Mouse (Mus musculus) forebrain, embryonic 14.5 days (tissue): Measurements from ENCODE around the gene Gm43552. TPM values are rescaled to one million over a fixed set of nuclear protein-coding genes. Genes with fewer than 3 reads are reported as not detected.

ENCODE experiments used
- ATAC-seq: fragments of 200-750 bp; cut with Nextera tagmentation; 2 replicates; pipeline ENCODE4 v1.8.0; 2017; ENCODE audit warnings: mild to moderate bottlenecking, moderate library complexity
- DNase-seq: peaks from one replicate; pipeline ENCODE4 v3.0.0-alpha.2; 2015; ENCODE audit warnings: low spot score
- H3K27ac ChIP-seq: fragments of 300-500 bp; sonication (generic); 2 replicates; pipeline ENCODE4 v1.5.1; 2014; ENCODE audit warnings: low read depth, mild to moderate bottlenecking, control low read depth, low read length, moderate library complexity
- H3K27me3 ChIP-seq: fragments of 300-500 bp; sonication (generic); replicated peaks from 2 replicates; pipeline ENCODE4 v1.6.1; 2014; ENCODE audit warnings: low read length, control low read depth, mixed read lengths; ENCODE audit not compliant: control insufficient read depth, insufficient read depth
- H3K36me3 ChIP-seq: fragments of 300-500 bp; sonication (generic); 2 replicates; pipeline ENCODE4 v1.6.1; 2014; ENCODE audit warnings: low read length, control low read depth; ENCODE audit not compliant: control insufficient read depth, insufficient read depth
- H3K4me1 ChIP-seq: fragments of 300-500 bp; sonication (generic); 2 replicates; pipeline ENCODE4 v1.6.1; 2014; ENCODE audit warnings: antibody characterized with exemption, low read length, control low read depth; ENCODE audit not compliant: control insufficient read depth, insufficient read depth
- H3K4me2 ChIP-seq: fragments of 300-500 bp; sonication (generic); 2 replicates; pipeline ENCODE4 v1.6.1; 2014; ENCODE audit warnings: mild to moderate bottlenecking, control low read depth, low read length
- H3K4me3 ChIP-seq: fragments of 300-500 bp; sonication (generic); 2 replicates; pipeline ENCODE4 v1.5.1; 2014; ENCODE audit warnings: low read depth, low read length, control low read depth
- H3K9ac ChIP-seq: fragments of 300-500 bp; sonication (generic); 2 replicates; pipeline ENCODE4 v1.6.1; 2014; ENCODE audit warnings: mild to moderate bottlenecking, low read length, control low read depth, moderate library complexity
- H3K9me3 ChIP-seq: fragments of 300-500 bp; sonication (generic); replicated peaks from 2 replicates; pipeline ENCODE4 v1.6.1; 2016; ENCODE audit warnings: low read length, control low read depth, mixed read lengths; ENCODE audit not compliant: control insufficient read depth
- WGBS: fragments of 180-500 bp; shearing (Covaris S2); extraction: QIAGEN DNeasy Blood & Tissue Kit; methylation state at CpG from one replicate; pipeline ENCODE4 v1.1.7; 2014; 5-methylcytosine and 5-hydroxymethylcytosine counted together
- polyA plus RNA-seq: library from polyadenylated mRNA; unstranded; fragments of >200 nt; fragmentation: Nextera tagmentation; extraction: Ambion mirVana; gene quantifications from 2 replicates; pipeline ENCODE4 v1.2.1, GENCODE M21; 2014

The Gm43552 gene
- polyA plus RNA-seq, 1 experiment from 2014 or later = not detected

DNA sequence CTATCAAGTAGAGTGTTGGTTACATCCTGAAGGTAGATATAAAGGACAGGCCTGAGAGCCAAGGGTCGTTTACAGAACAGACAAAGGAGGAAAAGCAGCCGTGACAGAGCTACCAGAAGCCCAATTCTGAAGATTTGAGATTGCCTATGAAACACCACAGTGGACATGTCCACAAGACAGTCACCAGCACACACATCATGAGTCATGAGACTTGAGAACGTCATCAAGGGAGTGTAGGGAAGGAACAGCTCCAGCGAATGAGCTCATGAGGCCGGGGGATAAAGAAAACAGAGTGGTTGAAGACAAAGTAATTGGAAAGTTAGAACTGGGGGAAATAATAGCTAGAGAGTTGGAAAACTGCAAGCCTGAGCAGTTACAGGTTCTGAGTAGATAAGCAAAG lies 34.8 kb downstream of the Gm43552 start:
- ATAC-seq = no peak
- no peak for DNase-seq
- H3K9ac ChIP-seq = no peak overlapping the region
- H3K36me3 ChIP-seq = peaks cover 9% of the 10 kb centered on the region; the same call in 1 of the 2 replicates
- no peak overlapping the region for H3K4me2 ChIP-seq
- H3K4me3 ChIP-seq = no peak overlapping the region
- H3K4me1 ChIP-seq = no peaks in the 10 kb centered on the region
- no peaks in the 10 kb centered on the region for H3K9me3 ChIP-seq
- no peak overlapping the region for H3K27ac ChIP-seq
- H3K27me3 ChIP-seq = no peaks in the 10 kb centered on the region
- WGBS = 81% methylated on average over 5 of the region's 5 CpGs

DNA sequence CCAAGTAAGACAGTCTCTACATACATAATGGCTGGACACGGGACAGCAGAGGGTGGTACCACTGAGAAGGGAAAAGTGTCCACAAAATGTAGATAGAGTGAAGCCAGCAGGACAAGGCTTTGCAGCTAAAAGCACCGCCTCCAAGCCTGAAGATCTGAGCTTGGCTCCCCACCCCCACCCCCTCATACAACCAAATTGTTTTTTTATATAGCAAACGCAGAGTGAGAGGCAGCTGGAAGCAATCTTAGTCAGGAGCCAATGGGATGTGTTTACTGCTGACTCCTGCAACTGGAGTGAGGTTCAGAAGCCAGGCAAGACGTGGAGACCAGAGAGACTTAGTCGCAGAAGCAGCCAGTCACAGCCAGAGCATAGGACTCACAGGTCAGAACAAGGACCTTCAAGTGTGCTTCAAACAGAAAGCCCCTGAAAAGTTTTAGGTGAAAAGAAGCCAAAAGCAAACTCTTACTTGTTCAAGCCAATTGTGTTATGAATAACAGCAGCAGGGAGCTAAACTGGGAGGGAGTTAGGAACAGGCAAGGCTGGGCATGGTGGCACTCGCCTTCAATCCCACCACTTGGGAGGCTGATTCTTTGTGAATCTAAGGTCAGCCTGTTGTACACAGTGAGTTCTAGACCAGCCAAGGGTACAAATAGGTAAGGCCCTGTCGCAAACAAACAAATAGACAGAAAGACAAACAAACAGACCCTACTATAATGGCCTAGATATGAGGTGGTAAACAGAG lies 35.4 kb downstream of the Gm43552 start:
- Histone ChIP-seq H3K9ac (no peak overlapping the region), H3K36me3 (peaks cover 9% of the 10 kb centered on the region; the same call in 1 of the 2 replicates), H3K9me3 (no peaks in the 10 kb centered on the region), H3K4me3 (no peak overlapping the region), H3K27me3 (no peaks in the 10 kb centered on the region), H3K4me2 (no peak overlapping the region), H3K27ac (no peak overlapping the region), H3K4me1 (no peaks in the 10 kb centered on the region)
- 73% methylated on average over 7 of the region's 7 CpGs for WGBS
- ATAC-seq = no peak
- DNase-seq = no peak

DNA sequence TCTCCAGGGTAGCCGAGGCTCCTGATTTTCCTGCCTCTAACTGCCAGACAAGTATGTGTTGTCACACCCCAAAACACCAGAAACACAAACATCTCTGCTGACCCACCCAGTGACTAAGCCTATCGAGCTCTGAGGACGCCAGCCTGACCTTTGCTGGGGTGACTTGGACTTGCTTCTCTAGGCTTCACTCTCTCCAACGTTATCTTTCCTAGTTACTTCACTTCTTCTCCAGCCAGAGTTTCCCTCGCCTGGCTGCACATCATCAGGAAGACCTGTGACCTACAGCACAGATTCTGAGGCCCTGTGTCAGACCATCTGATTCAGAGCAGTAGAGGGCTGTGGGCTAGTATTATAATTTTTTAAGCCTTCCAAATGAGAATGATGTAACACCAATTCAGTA lies 37.9 kb downstream of the Gm43552 start:
- 88% methylated on average over 5 of the region's 5 CpGs for WGBS
- H3K27ac ChIP-seq = no peak overlapping the region
- no peaks in the 10 kb centered on the region for H3K4me1 ChIP-seq
- no peak overlapping the region for H3K9ac ChIP-seq
- H3K9me3 ChIP-seq = no peaks in the 10 kb centered on the region
- no peak overlapping the region for H3K4me2 ChIP-seq
- no peaks in the 10 kb centered on the region for H3K27me3 ChIP-seq
- DNase-seq (no peak), ATAC-seq (no peak)
- no peak overlapping the region for H3K4me3 ChIP-seq
- peaks cover 5% of the 10 kb centered on the region; the same call in 1 of the 2 replicates for H3K36me3 ChIP-seq

DNA sequence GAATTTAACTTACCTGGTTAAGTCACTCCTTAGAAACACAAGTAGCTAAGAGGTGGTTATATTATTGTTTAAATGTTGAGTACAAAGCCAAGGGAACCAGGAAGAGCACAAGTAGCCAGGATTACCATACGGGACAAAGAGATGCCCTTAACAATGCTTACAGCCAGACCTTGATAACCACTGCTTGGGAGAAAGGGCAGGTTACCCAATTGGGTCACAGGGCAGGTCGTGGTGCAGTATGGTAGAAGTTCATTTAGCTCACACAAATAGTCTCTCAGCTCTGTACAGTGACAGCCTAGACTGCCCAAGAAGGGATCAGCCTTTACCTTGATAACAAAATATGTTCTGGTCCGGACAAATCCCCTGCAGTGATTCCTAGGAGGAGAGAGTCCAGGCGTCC lies 43.7 kb downstream of the Gm43552 start:
- H3K4me1 ChIP-seq = no peaks in the 10 kb centered on the region
- no peak overlapping the region for H3K4me2 ChIP-seq
- H3K27me3 ChIP-seq = no peaks in the 10 kb centered on the region
- DNase-seq (no peak), ATAC-seq (no peak)
- H3K9me3 ChIP-seq = no peaks in the 10 kb centered on the region
- 84% methylated on average over 4 of the region's 4 CpGs for WGBS
- H3K9ac ChIP-seq = no peak overlapping the region
- H3K36me3 ChIP-seq = peaks cover 16% of the 10 kb centered on the region; the same call in 1 of the 2 replicates
- no peak overlapping the region for H3K4me3 ChIP-seq
- no peak overlapping the region for H3K27ac ChIP-seq

GRCm38 (mm10) chr5:65447826-65448225 lies 44.8 kb downstream of the Gm43552 start:
- Histone ChIP-seq H3K9me3 (no peaks in the 10 kb centered on the region), H3K9ac (no peak overlapping the region), H3K4me2 (no peak overlapping the region), H3K27ac (no peak overlapping the region), H3K36me3 (peaks cover 16% of the 10 kb centered on the region; the same call in 1 of the 2 replicates), H3K4me1 (no peaks in the 10 kb centered on the region), H3K27me3 (no peaks in the 10 kb centered on the region), H3K4me3 (no peak overlapping the region)
- ATAC-seq = no peak
- WGBS = 81% methylated on average over 2 of the region's 2 CpGs
- DNase-seq = no peak

DNA sequence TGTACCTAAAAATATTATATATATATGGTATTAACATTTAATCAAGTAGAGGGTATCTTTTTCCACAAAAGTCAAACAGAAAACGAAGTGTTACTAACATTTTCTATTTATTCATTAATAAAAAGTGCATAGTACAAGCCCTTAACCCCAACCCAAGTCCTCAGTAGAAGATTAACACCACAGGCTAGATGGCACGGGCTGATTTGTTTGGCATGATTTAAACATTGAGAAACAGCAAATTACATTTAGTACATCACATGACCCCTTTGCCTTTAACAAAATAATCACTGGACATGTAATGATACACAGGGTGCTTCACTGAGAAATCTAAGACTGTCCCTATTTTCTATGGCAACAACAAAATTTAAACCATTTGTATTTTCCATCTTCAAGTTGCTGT lies 45.9 kb downstream of the Gm43552 start:
- H3K4me1 ChIP-seq = no peaks in the 10 kb centered on the region
- H3K27me3 ChIP-seq = no peaks in the 10 kb centered on the region
- no peak overlapping the region for H3K4me2 ChIP-seq
- no peak overlapping the region for H3K9ac ChIP-seq
- no peak overlapping the region for H3K4me3 ChIP-seq
- peaks cover 16% of the 10 kb centered on the region; the same call in 1 of the 2 replicates for H3K36me3 ChIP-seq
- 79% methylated on average over 2 of the region's 2 CpGs for WGBS
- no peak overlapping the region for H3K27ac ChIP-seq
- H3K9me3 ChIP-seq = no peaks in the 10 kb centered on the region
- DNase-seq (no peak), ATAC-seq (no peak)

DNA sequence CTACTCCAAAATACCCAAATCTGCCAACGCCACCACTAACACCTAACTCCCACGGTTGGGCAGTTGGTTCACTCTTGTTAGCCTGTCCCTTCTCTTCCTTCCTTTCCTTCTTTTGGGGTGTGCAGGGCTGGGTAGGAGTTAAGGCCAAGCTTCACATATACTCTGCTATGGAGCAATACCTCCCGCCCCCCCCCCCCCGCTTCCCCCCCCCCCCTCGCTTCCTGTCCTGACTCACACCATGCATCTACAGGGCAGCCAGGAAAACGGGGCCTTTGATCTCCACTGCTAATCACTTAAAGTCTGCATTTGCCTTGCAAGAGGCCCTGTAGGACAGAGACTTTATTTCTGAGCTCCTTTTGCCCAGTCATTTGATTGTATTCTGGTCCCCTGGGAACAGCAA lies 47.7 kb downstream of the Gm43552 start:
- Histone ChIP-seq H3K27ac (no peak overlapping the region), H3K36me3 (peaks cover 11% of the 10 kb centered on the region; the same call in 1 of the 2 replicates), H3K9ac (no peak overlapping the region), H3K4me1 (no peaks in the 10 kb centered on the region), H3K4me2 (no peak overlapping the region), H3K9me3 (no peaks in the 10 kb centered on the region), H3K4me3 (no peak overlapping the region), H3K27me3 (no peaks in the 10 kb centered on the region)
- ATAC-seq = no peak
- 89% methylated on average over 2 of the region's 6 CpGs for WGBS
- DNase-seq = no peak

DNA sequence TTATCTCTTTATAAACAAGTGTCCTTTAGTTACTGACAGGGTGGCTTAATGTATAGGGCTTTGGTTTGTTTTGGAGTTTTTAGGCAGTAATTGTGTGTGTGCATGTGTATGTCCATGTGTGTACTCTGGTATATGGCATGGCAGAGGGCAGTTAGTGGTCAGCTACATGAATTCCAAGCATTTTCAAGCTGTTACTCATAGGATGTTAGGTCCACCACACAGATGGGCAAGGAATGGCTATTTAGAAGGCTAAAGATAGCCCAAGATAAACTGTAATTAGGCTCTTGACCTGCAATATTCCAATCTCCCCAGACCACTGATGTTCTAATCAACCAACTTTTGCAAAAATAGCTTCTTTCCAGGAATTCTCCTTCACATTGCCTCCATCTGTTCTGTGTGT lies 54.6 kb downstream of the Gm43552 start:
- no peaks in the 10 kb centered on the region for H3K36me3 ChIP-seq
- no peaks in the 10 kb centered on the region for H3K9me3 ChIP-seq
- no peak overlapping the region for H3K9ac ChIP-seq
- ATAC-seq (no peak), DNase-seq (no peak)
- H3K27ac ChIP-seq = no peak overlapping the region
- H3K4me3 ChIP-seq = no peak overlapping the region
- no peaks in the 10 kb centered on the region for H3K27me3 ChIP-seq
- peaks cover 4% of the 10 kb centered on the region for H3K4me1 ChIP-seq
- no peak overlapping the region for H3K4me2 ChIP-seq

DNA sequence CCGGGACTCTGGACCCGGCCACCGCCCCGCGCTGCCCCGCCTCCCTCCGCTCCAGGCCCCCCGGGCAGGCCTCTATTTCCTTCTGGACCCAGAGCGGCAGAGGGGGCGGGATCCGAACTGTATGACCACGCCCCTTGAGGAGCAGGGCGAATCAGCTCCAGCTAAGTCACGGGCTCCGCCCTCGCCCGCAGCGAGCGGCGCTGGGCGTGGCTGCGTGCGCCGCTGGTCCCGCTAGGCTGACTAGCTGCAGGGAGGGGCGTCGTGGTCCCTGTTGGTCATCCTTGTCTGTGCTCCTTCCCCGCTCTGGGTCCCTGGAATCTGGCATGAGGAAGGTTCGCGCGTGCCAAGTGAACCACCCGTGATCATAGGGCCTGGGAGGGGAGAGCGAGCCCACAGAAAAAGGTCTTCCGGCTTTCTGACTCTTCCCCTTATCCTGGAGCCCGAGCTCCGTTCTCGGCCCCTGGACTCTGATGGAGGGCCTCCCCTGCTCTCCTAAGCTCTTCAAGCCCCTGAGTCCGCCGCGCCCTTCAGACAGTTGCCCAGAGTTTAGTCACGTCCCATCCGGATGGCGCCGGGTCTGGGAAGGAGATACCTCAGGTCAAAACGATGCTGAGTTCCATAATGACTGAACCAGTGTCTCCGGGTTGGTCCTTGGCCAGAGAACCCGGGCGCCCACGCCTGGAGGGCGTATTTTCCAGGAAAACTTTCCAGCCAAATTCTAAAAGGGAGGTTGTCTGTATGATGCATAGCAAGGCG lies 56.6 kb downstream of the Gm43552 start, which contains the start of gene Ugdh:
Gene Ugdh, minus strand, starts transcription at position 144 of the 756 bp plus-strand sequence.
- under 1% methylated on average over 51 of the region's 51 CpGs for WGBS
- peak within 1 kb of the TSS; percentile 63 for H3K4me2 ChIP-seq
- H3K27me3 ChIP-seq = no peaks in the 10 kb centered on the region

More for the DNA sequence above, 56.6 kb downstream of the Gm43552 start, which contains the start of gene Ugdh:
- Histone ChIP-seq H3K4me3 (peak within 1 kb of the TSS; percentile 72), H3K9ac (peak within 1 kb of the TSS; percentile 77), H3K4me1 (peaks cover 4% of the 10 kb centered on the region), H3K9me3 (no peaks in the 10 kb centered on the region), H3K36me3 (no peaks in the 10 kb centered on the region), H3K27ac (peak within 1 kb of the TSS; percentile 70)
- peak; percentile 98 for ATAC-seq
- peak; percentile 99 for DNase-seq
